Mouse (Mus musculus): Measurements from ENCODE around the gene 4930523C07Rik.

DNA sequence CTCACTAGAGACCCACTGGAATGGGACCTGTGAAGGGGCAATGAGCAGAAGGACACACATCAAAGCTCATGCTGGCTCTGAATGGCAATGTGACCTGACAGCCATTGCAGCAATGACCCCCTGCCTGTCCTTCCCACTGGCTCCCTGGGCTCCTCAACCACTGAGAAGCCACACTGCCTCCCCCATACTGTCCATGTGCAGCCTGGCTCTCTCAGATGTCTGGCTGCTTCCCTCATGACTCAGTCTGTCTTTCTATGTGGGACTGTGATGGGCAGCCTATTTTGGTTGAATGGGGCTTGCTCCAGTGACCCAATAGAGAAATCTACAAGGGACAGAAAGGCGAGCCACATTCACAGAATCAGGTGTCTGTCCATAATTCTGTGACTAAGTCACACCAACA lies 38.5 kb downstream of the 4930523C07Rik start:
- TF ChIP-seq POLR2A (IDR thresholded peaks at IDR 0.05; ENCODE audit: borderline replicate concordance, low read depth, low read length) (no peak), CTCF (IDR thresholded peaks at IDR 0.05; ENCODE audit: low read depth, low read length) (no peak)
